Mouse (Mus musculus) mesoderm, embryonic 11.5 days (tissue): ENCODE data around the gene Gm28372.

ENCODE experiments used
- DNase-seq: peaks from one replicate; pipeline ENCODE4 v3.0.0-alpha.2; 2012; ENCODE audit warnings: low read depth, low spot score

Gene Gm28372

DNA sequence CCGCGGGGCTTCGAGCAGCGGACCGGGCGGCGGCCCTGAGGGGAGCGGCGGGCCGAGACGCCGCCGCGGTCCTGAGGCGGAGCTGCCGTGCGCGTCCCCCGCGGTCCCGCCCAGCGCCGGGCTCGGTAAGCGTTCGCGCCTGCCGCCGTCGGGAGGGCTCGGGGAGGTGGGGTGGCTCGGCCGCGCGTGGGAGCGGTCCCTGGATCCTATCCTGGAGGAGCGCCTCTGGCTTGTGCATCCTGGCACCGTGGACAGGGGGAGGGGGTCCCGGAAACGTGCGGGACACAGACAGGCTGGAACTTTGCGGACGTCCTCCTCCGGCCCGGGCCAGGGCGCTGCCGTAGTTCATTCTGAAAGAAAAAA is 45.4 kb downstream of the Gm28372 start:
- DNase-seq, result no peak

GRCm38 (mm10) chr2:130451086-130451726 is 46.2 kb downstream of the Gm28372 start:
- no peak for DNase-seq

- no peak for DNase-seq
These were observed 46.7 kb downstream of the Gm28372 start for GRCm38 (mm10) chr2:130451727-130452090.

- no peak for DNase-seq
These were observed 47.2 kb downstream of the Gm28372 start for GRCm38 (mm10) chr2:130452266-130452665.

DNA sequence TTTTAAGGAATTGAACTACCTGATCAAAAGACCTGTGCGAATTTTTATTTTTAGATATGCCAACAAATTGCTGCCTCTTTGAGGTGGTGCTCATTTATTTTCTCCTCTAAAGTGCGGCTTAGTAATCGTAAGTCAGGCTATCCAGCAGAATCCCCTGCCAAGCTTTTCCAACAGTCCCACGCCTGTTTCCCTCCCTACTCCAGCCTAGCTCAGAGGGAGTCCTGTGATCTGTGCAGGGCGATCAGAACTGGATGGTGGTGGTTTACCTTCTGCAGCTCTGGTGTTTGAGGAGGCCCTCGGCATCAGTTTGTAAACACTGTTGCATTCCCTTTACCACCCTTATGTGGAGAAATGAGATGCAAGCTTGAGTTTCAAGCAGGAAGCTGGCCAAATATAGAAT is 48.4 kb downstream of the Gm28372 start:
- DNase-seq, result no peak

DNA sequence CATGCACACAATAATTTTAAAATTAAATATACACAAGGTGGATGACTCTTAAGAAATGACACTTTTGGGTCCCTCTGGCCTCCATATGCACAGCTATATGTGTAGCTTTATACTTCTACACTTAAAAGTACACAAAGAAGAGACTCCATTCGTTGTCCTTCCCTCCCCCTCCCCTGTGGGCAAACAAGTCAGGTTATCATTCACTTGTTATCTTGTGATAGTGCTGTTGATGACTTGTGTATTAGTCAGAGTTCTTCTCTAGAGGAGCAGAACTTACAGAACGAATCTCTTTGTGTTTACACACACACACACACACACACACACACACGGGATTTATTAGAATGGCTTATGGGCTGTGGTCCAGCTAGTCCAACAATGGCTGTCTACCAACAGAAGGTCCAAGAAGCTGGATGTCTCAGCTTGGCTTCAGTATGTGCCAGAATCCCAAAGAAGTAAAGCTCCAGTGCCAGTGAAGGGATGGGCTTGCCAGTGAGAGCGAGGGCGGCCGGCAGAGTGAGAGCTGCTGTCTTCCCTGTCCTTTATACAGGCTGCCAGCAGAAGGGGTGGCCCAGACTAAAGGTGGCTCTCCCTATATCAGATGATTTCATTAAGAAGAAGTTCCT is 49.8 kb downstream of the Gm28372 start:
- DNase-seq, result no peak
